Comparison of ENCODE assay signal across 8 mouse cellular contexts in the genomic region with DNA sequence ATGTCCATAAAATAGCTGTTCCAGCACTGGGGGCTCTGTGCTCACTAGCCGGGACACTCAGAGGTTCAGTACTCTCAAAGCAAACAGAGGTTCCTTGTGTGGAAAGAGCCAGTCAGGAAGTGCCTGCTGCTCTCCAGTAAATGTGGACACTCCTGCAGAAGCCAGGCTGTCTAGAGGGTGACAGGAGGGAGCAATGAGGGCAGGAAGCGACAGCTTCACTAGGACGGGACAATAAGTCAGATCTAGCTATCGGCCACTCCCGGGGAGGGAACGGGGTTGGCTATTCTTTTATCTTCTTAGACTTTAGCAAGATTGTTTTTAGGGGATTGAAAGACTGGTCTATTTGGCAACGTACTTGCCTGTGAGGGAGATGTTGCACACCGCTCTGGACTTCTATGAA.
DNase-seq lines count a peak whose midpoint lies in the region; ATAC-seq and TF ChIP-seq lines count a peak whose summit lies in the region.

No protein-coding gene starts in this region.

- no peaks in the 10 kb centered on the region for H3K36me3 ChIP-seq in forebrain, embryonic 13.5 days (ENCODE audit: poor library complexity, severe bottlenecking)
- H3K36me3 ChIP-seq in intestine, embryonic 14.5 days (ENCODE audit: control insufficient read depth, insufficient read depth, low read length) = no peaks in the 10 kb centered on the region
- H3K36me3 ChIP-seq in liver, embryonic 13.5 days = no peaks in the 10 kb centered on the region

- peak overlapping the region; percentile 31; the same call in 1 of the 2 replicates for H3K27ac ChIP-seq in forebrain, embryonic 13.5 days
- H3K27ac ChIP-seq in intestine, embryonic 14.5 days (ENCODE audit: low read depth) = 0 out of 2 replicates have a peak overlapping the region, but pooled peaks have one; percentile 18
- H3K27ac ChIP-seq in liver, embryonic 13.5 days = 0 out of 2 replicates have a peak overlapping the region, but pooled peaks have one; percentile 37
- H3K27ac ChIP-seq in left cerebral cortex, adult 2 months = no peak overlapping the region

- DNase-seq in cerebellum, postnatal 10 days = peak; percentile 38 to 42
- DNase-seq in cerebellum, adult 9-11 months = no peak
- DNase-seq in intestine, embryonic 14.5 days (ENCODE audit: low spot score) = peak; percentile 60
- DNase-seq in liver, embryonic 13.5 days = peak; percentile 16
- peak; percentile 31 for DNase-seq in retina, embryonic 14.5 days (ENCODE audit: low spot score)
- DNase-seq in natural killer cell, adult 2 months (ENCODE audit: low spot score in 2 of 2) = no peak
- DNase-seq in left cerebral cortex, adult 2 months (ENCODE audit: extremely low spot score in 1 of 2, low spot score in 2 of 2) = no peak

- H3K9ac ChIP-seq in forebrain, embryonic 13.5 days = no peak overlapping the region
- no peak overlapping the region for H3K9ac ChIP-seq in intestine, embryonic 14.5 days (ENCODE audit: low read length)
- peak overlapping the region; percentile 60 for H3K9ac ChIP-seq in liver, embryonic 13.5 days

- H3K4me2 ChIP-seq in forebrain, embryonic 13.5 days = 0 out of 2 replicates have a peak overlapping the region, but pooled peaks have one; percentile 8
- no peak overlapping the region for H3K4me2 ChIP-seq in intestine, embryonic 14.5 days (ENCODE audit: low read length)
- H3K4me2 ChIP-seq in liver, embryonic 13.5 days = peak overlapping the region; percentile 73

- H3K27me3 ChIP-seq in forebrain, embryonic 13.5 days = no peaks in the 10 kb centered on the region
- H3K27me3 ChIP-seq in intestine, embryonic 14.5 days (replicated peaks; ENCODE audit: control insufficient read depth, insufficient read depth, low read length) = no peaks in the 10 kb centered on the region
- H3K27me3 ChIP-seq in liver, embryonic 13.5 days = no peaks in the 10 kb centered on the region

- H3K4me3 ChIP-seq in forebrain, embryonic 13.5 days = no peak overlapping the region
- H3K4me3 ChIP-seq in intestine, embryonic 14.5 days (ENCODE audit: low read depth, low read length) = no peak overlapping the region
- H3K4me3 ChIP-seq in liver, embryonic 13.5 days (replicated peaks) = no peak overlapping the region
- H3K4me3 ChIP-seq in left cerebral cortex, adult 2 months = no peak overlapping the region

- peaks cover 25% of the 10 kb centered on the region for H3K4me1 ChIP-seq in forebrain, embryonic 13.5 days
- H3K4me1 ChIP-seq in intestine, embryonic 14.5 days (replicated peaks; ENCODE audit: control insufficient read depth, insufficient read depth, low read length) = peaks cover 17% of the 10 kb centered on the region
- peaks cover 30% of the 10 kb centered on the region for H3K4me1 ChIP-seq in liver, embryonic 13.5 days (replicated peaks)

- H3K9me3 ChIP-seq in forebrain, embryonic 13.5 days (replicated peaks) = no peaks in the 10 kb centered on the region; the same call in 1 of the 2 replicates
- H3K9me3 ChIP-seq in intestine, embryonic 14.5 days (ENCODE audit: control insufficient read depth, low read length) = no peaks in the 10 kb centered on the region
- H3K9me3 ChIP-seq in liver, embryonic 13.5 days (replicated peaks) = no peaks in the 10 kb centered on the region

- intact Hi-C loops in left cerebral cortex, adult 2 months (cut with DNase I) = no loop called here

- 6% methylated on average over 8 of the region's 8 CpGs for WGBS in forebrain, embryonic 13.5 days
- 19% methylated on average over 8 of the region's 8 CpGs for WGBS in intestine, embryonic 14.5 days
- 13% methylated on average over 8 of the region's 8 CpGs for WGBS in liver, embryonic 13.5 days (ENCODE audit: insufficient replicate concordance)

- no peak for TF ChIP-seq CTCF in left cerebral cortex, adult 2 months (IDR thresholded peaks at IDR 0.05)

- no peak for ATAC-seq in forebrain, embryonic 13.5 days
- peak; percentile 56 for ATAC-seq in intestine, embryonic 14.5 days (replicated peaks; ENCODE audit: low FRiP score, low TSS enrichment, low read depth)
- ATAC-seq in liver, embryonic 13.5 days (ENCODE audit: low read depth) = peak; percentile 39; the same call in 1 of the 2 replicates

Comparison
In these comparisons a context has a peak if more than half of its experiments do, and no peak if none do; other contexts are left out.
1. DNase-seq: peak in cerebellum, postnatal 10 days (2 of 2), intestine, embryonic 14.5 days (single experiment), liver, embryonic 13.5 days (single experiment) and retina, embryonic 14.5 days (single experiment); none in cerebellum, adult 9-11 months (single experiment), natural killer cell, adult 2 months (0 of 2) and left cerebral cortex, adult 2 months (0 of 2).